3 mouse cellular contexts compared by ENCODE assay signal in the genomic region with DNA sequence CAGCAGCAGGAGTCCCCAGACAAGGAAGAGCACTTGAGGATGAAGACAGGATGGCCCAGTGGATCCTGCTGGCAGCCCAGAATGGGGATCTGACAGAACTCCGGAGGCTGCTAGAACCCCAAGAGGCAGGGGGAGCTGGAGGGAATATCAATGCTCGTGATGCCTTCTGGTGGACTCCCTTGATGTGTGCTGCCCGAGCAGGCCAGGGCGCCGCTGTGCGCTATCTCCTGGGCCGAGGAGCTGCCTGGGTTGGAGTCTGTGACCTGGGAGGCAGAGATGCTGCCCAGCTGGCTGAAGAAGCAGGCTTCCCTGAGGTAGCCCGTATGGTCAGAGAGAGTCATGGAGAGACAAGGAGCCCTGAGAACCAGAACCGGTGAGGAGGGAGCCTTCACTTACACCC. TPM values are rescaled to one million over a fixed set of nuclear protein-coding genes. Genes with fewer than 3 reads are reported as not detected.
"Had no signal": no experiment of that assay in that cellular context is flagged by ENCODE, and none has a peak within 500 bp of the region (broad histone marks: within the 10 kb centered on the region; RNA-seq: fewer than 3 reads in every experiment).

No protein-coding gene starts in this region.

RNA-seq across cellular contexts. Expression of a gene that starts 8.1 kb away (rescaled TPM):
- polyA plus RNA-seq: macrophage had no signal

RNA-seq across cellular contexts. Expression of a gene that starts 8.6 kb away (rescaled TPM):
- polyA plus RNA-seq: limb, embryonic 13.5 days; macrophage; midbrain, postnatal 0 days had no signal
